Mouse (Mus musculus): ENCODE measurements around the gene Cbx3.

- TF ChIP-seq CTCF (IDR thresholded peaks at IDR 0.05; ENCODE audit: borderline replicate concordance, control insufficient read depth, extremely low read depth, insufficient read depth, low read length, poor library complexity) (no peak), POLR2A (IDR thresholded peaks at IDR 0.05; ENCODE audit: control insufficient read depth, extremely low read depth, insufficient read depth, low read length, poor library complexity) (no peak)
Observed at GRCm38 (mm10) chr6:51510946-51511345, 40.8 kb downstream of the Cbx3 start.

Measured in thymus, adult 2 months (tissue).